Mouse (Mus musculus) cerebellum, adult 2 months (tissue): ENCODE data around the gene Bax.

Source experiments
- CTCF ChIP-seq: fragments of 200-500 bp; IDR thresholded peaks from 2 replicates; pipeline ENCODE4 v1.5.1; 2011; ENCODE audit warnings: low read depth, mild to moderate bottlenecking, control low read depth, low read length, moderate library complexity, borderline replicate concordance; ENCODE audit not compliant: insufficient read depth
- POLR2A ChIP-seq: fragments of 200-500 bp; IDR thresholded peaks from 2 replicates; pipeline ENCODE4 v1.6.1; 2011; ENCODE audit warnings: low read length, control low read depth, borderline replicate concordance; ENCODE audit not compliant: insufficient read depth

DNA sequence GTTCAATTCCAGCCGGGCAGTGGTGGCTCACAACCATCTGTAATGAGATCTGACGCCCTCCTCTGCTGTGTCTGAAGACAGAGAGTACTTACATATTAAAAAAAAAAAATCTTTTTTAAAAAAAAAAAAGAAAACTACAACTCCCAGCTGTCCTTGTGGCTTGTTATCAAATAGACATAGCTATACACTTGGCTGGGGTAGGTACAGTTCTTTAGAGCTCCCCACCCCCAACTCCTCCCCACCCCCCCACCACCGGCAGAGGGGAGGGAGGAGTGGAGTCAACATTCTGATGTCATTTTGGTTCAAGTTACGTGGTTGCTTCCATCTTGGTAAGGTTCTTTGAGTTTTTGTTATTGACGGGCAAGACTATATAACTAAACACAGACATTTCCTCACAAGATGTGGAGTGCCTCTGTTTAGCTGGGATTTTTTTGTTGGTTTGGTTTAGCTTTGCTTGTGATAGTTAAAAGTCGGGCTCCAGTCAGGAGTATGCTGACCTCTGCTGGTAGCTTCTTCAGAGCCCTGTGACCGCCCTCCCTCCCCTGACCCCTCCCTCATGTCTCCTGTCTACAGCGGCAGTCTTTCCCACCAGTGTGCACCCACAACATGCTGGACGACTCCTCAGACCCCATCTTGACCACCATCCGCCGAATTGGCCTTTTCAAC, 19.2 kb downstream of the Bax start:
- TF ChIP-seq POLR2A (no peak), CTCF (peak; percentile 52; the same call in 1 of the 2 replicates)
